Mouse (Mus musculus) hindbrain, embryonic 13.5 days (tissue): ENCODE data around the gene Myf5. TPM values are rescaled to one million over a fixed set of nuclear protein-coding genes. Genes with fewer than 3 reads are reported as not detected.

ENCODE experiments used
- microRNA-seq: library from miRNA; unstranded; fragments of <30 nt; microRNA quantifications from one replicate; pipeline ENCODE4, GENCODE M21; 2016
- polyA plus RNA-seq: library from polyadenylated mRNA; unstranded; fragments of >200 nt; fragmentation: Nextera tagmentation; extraction: Ambion mirVana; gene quantifications from 2 replicates; pipeline ENCODE4 v1.2.1, GENCODE M21; 2015

Myf5 gene
- polyA plus RNA-seq, 1 experiment from 2014 or later, result 0.38 TPM

Small RNA genes within 50 kb of the gene (microRNA-seq; reads per million reads assigned to microRNA genes)
- gene Gm44403, result not detected

Other genes starting within 250 kb of the Myf5 start
- 45.3 and 46.5 TPM in 2 replicates for gene Lin7a, start 214.4 kb downstream of the Myf5 start, polyA plus RNA-seq
- gene Myf6, start 8.6 kb upstream of the Myf5 start, polyA plus RNA-seq, result not detected in 2 replicates
- gene Ptprq, start 233.9 kb upstream of the Myf5 start, polyA plus RNA-seq, result 0.08 and 0.12 TPM in 2 replicates